Mouse (Mus musculus) neural tube, embryonic 11.5 days (tissue): ENCODE data around the gene Nrgn. TPM values are rescaled to one million over a fixed set of nuclear protein-coding genes. Genes with fewer than 3 reads are reported as not detected.

Source experiments
- ATAC-seq: fragments of 200-750 bp; cut with Nextera tagmentation; 2 replicates; pipeline ENCODE4 v1.8.0; 2017; ENCODE audit warnings: moderate number of reproducible peaks, mild to moderate bottlenecking, moderate TSS enrichment, moderate library complexity; ENCODE audit not compliant: insufficient read depth, low FRiP score, low TSS enrichment
- DNase-seq: peaks from one replicate; pipeline ENCODE4 v3.0.0-alpha.2; 2015; ENCODE audit warnings: low spot score
- H3K27ac ChIP-seq: fragments of 300-500 bp; sonication (generic); 2 replicates; pipeline ENCODE4 v1.5.1; 2014; ENCODE audit warnings: low read depth, mild to moderate bottlenecking, low read length
- H3K27me3 ChIP-seq: fragments of 300-500 bp; sonication (generic); 2 replicates; pipeline ENCODE4 v1.6.1; 2014; ENCODE audit warnings: mild to moderate bottlenecking, low read length, mixed read lengths; ENCODE audit not compliant: control insufficient read depth, insufficient read depth
- H3K36me3 ChIP-seq: fragments of 300-500 bp; sonication (generic); 2 replicates; pipeline ENCODE4 v1.6.1; 2014; ENCODE audit warnings: mild to moderate bottlenecking, low read length, moderate library complexity, mixed read lengths; ENCODE audit not compliant: control insufficient read depth, insufficient read depth
- H3K4me1 ChIP-seq: fragments of 300-500 bp; sonication (generic); 2 replicates; pipeline ENCODE4 v1.6.1; 2014; ENCODE audit warnings: low read length, mixed read lengths; ENCODE audit not compliant: control insufficient read depth, insufficient read depth
- H3K4me2 ChIP-seq: fragments of 300-500 bp; sonication (generic); 2 replicates; pipeline ENCODE4 v1.6.1; 2014; ENCODE audit warnings: low read depth, mild to moderate bottlenecking, moderate library complexity
- H3K4me3 ChIP-seq: fragments of 300-500 bp; sonication (generic); 2 replicates; pipeline ENCODE4 v1.5.1; 2014; ENCODE audit warnings: low read depth, low read length
- H3K9ac ChIP-seq: fragments of 300-500 bp; sonication (generic); 2 replicates; pipeline ENCODE4 v1.6.1; 2014; ENCODE audit warnings: mild to moderate bottlenecking, low read length
- H3K9me3 ChIP-seq: fragments of 300-500 bp; sonication (generic); 2 replicates; pipeline ENCODE4 v1.6.1; 2016; ENCODE audit warnings: low read length; ENCODE audit not compliant: control insufficient read depth
- WGBS: fragments of 180-500 bp; shearing (Covaris S2); extraction: QIAGEN DNeasy Blood & Tissue Kit; methylation state at CpG from one replicate; pipeline ENCODE4 v1.1.7; 2014; 5-methylcytosine and 5-hydroxymethylcytosine counted together
- polyA plus RNA-seq: library from polyadenylated mRNA; unstranded; fragments of >200 nt; fragmentation: Nextera tagmentation; extraction: Ambion mirVana; gene quantifications from 2 replicates; pipeline ENCODE4 v1.2.1, GENCODE M21; 2014

The Nrgn gene
- polyA plus RNA-seq, result 2.3 and 2.5 TPM in 2 replicates

DNA sequence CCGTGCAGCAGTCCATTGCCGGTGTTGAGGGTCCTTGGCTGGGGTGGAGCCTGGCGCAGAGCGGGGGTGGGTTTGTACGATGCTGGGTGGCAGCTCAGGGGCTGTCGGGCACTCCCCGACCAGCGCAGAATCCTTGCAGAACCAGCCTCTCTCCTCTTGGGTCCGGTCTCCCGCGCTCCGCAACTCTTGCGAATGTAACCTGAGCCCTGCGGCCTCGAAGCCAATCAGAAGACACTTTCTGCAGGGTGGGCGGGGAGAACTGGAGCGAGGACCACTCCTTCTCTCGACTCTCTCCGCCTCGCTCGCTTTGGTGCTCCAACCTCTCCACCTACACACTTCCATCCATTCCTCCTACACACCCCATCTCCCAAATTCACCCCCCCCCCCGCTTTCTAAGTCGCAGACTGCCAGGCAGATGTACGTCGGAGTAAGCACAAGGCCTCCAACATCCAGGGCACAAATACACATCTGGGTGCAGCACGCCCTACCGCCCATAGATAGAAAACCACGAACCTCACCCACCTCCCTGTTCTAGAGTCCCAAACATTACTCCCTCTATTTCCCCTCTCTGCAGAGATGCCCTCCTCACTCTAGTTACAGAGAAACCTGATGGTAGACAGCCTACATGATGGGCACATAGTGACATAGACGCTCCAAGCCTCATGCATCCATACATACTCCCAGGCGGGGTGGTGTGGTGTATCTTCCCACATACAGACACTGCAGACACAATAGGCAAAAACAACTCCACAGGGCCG lies at the start of gene Nrgn:
Nrgn (minus strand) TSS at position 369 of the 758 bp plus-strand sequence.
- peak; percentile 93 for ATAC-seq
- peak; percentile 87 for DNase-seq
- peak within 1 kb of the TSS; percentile 36 for H3K4me3 ChIP-seq
- peak within 1 kb of the TSS; percentile 18; the same call in 1 of the 2 replicates for H3K9ac ChIP-seq
- no peaks in the 10 kb centered on the region for H3K9me3 ChIP-seq
- H3K36me3 ChIP-seq, result no peaks in the 10 kb centered on the region
- 7% methylated on average over 31 of the region's 31 CpGs for WGBS
- peak within 1 kb of the TSS; percentile 73 for H3K4me2 ChIP-seq
- 0 out of 2 replicates have a peak, but pooled peaks cover 6% of the 10 kb centered on the region for H3K4me1 ChIP-seq
- H3K27me3 ChIP-seq, result peaks cover 45% of the 10 kb centered on the region
- H3K27ac ChIP-seq, result no peak within 1 kb of the TSS

- ATAC-seq (no peak), DNase-seq (no peak)
- no peak overlapping the region for H3K27ac ChIP-seq
- H3K4me3 ChIP-seq, result no peak overlapping the region
- H3K27me3 ChIP-seq, result no peaks in the 10 kb centered on the region
- H3K9me3 ChIP-seq, result no peaks in the 10 kb centered on the region
- H3K36me3 ChIP-seq, result no peaks in the 10 kb centered on the region
- 87% methylated on average over 2 of the region's 2 CpGs for WGBS
- H3K4me2 ChIP-seq, result no peak overlapping the region
- no peak overlapping the region for H3K9ac ChIP-seq
- no peaks in the 10 kb centered on the region for H3K4me1 ChIP-seq
These were observed 48.0 kb upstream of the Nrgn start for GRCm38 (mm10) chr9:37600538-37601205.

DNA sequence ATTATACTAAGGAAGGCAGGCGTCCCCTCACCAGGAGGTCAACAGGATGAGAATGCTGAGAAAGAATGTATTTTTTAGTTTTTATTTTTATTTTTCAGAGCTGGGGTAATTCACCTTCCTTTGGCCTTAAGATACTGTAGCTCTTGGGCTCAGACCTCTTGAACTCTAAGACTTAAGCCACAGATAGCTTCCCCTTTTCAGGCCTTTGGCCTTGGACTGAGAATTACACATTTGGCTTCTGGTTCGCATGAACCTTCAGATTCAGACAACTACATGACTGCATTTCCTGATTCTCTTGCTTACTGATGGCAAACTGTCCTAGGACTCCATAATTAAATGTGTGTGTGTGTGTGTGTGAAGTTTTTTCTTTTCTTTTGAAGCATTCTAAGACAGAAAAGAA lies 45.9 kb upstream of the Nrgn start:
- ATAC-seq (no peak), DNase-seq (no peak)
- Histone ChIP-seq H3K4me1 (no peaks in the 10 kb centered on the region), H3K36me3 (no peaks in the 10 kb centered on the region), H3K9ac (no peak overlapping the region), H3K4me3 (no peak overlapping the region), H3K4me2 (no peak overlapping the region), H3K27me3 (no peaks in the 10 kb centered on the region), H3K9me3 (no peaks in the 10 kb centered on the region), H3K27ac (no peak overlapping the region)
- 87% methylated on average over 2 of the region's 2 CpGs for WGBS

GRCm38 (mm10) chr9:37595570-37595969 lies 42.9 kb upstream of the Nrgn start:
- Histone ChIP-seq H3K4me1 (no peaks in the 10 kb centered on the region), H3K36me3 (no peaks in the 10 kb centered on the region)
- 67% methylated on average over 1 of the region's 1 CpGs for WGBS

GRCm38 (mm10) chr9:37593690-37594089 lies 41.0 kb upstream of the Nrgn start:
- ATAC-seq (no peak), DNase-seq (no peak)
- H3K27ac ChIP-seq, result no peak overlapping the region
- H3K4me2 ChIP-seq, result no peak overlapping the region
- no peaks in the 10 kb centered on the region for H3K36me3 ChIP-seq
- no peaks in the 10 kb centered on the region for H3K9me3 ChIP-seq
- no peak overlapping the region for H3K9ac ChIP-seq
- no peaks in the 10 kb centered on the region for H3K4me1 ChIP-seq
- no peak overlapping the region for H3K4me3 ChIP-seq
- H3K27me3 ChIP-seq, result no peaks in the 10 kb centered on the region
- WGBS, result 91% methylated on average over 3 of the region's 3 CpGs

More at GRCm38 (mm10) chr9:37595570-37595969, 42.9 kb upstream of the Nrgn start:
- Histone ChIP-seq H3K4me3 (no peak overlapping the region), H3K27ac (no peak overlapping the region), H3K9ac (no peak overlapping the region), H3K4me2 (no peak overlapping the region), H3K9me3 (no peaks in the 10 kb centered on the region), H3K27me3 (no peaks in the 10 kb centered on the region)
- DNase-seq, result no peak
- ATAC-seq, result no peak

DNA sequence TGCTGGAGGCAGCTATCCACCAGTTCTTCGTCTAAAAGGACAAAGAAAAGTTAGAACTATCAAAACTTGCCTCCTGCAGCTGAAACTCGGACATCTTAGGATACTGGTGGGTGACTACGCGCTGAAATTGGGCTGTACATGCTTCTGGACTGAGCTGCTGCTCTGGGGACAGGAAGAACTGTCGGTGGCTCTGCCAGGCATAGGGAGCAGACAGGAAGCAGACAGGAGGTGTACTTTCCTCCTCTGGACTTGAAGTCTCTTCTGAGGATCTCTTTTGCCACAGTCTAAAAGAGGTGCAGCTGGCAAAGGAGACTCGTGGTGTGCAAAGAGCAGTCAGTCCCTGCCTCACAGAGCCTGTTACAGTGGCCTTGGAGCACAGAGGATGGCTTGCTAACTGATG lies 39.9 kb upstream of the Nrgn start:
- H3K4me3 ChIP-seq, result no peak overlapping the region
- H3K9ac ChIP-seq, result no peak overlapping the region
- no peaks in the 10 kb centered on the region for H3K36me3 ChIP-seq
- no peaks in the 10 kb centered on the region for H3K9me3 ChIP-seq
- no peak overlapping the region for H3K4me2 ChIP-seq
- no peak overlapping the region for H3K27ac ChIP-seq
- ATAC-seq (no peak), DNase-seq (no peak)
- H3K27me3 ChIP-seq, result no peaks in the 10 kb centered on the region
- no peaks in the 10 kb centered on the region for H3K4me1 ChIP-seq
- 64% methylated on average over 6 of the region's 6 CpGs for WGBS

DNA sequence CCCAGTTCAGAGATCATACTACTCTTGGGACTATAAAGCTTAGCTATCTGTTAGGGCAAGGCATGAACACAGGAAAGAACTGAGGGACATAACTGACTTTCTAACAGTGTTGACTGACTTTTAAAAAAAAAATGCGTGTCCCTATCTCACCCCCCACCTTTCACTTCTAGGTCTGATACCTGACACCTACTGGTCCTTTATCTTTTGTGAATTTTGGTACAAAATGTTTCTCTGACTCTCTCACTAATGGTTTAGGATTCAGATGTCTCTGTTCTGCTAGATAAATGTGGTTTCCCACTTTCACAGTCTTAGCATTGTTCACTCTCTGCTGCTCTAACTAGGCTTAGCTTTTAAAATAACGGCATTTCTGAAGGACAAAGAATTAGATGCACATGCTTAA lies 39.3 kb upstream of the Nrgn start:
- no peak for ATAC-seq
- H3K4me1 ChIP-seq, result no peaks in the 10 kb centered on the region
- 85% methylated on average over 2 of the region's 2 CpGs for WGBS

DNA sequence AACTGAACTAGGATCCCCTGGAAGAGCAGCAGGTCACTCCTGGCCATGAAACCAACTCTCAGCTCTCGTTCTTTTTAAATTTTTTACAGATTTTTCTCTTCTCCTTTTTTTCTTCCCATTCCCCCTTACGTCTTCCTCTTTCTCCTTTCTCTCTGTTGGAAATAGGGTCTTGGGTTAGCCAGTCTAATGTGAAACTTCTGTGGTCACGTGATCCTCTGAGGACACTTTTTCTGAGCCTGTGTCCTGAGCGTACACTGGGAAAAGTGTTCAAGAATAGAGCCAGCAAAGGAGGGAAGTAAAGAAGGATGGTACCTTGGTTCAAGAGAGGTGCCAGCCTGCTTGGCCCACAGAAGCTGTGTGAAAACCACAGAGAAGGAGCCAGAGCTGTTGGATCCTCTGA lies 37.7 kb upstream of the Nrgn start:
- Histone ChIP-seq H3K9ac (no peak overlapping the region), H3K27ac (no peak overlapping the region), H3K27me3 (no peaks in the 10 kb centered on the region), H3K9me3 (no peaks in the 10 kb centered on the region), H3K4me2 (no peak overlapping the region), H3K36me3 (no peaks in the 10 kb centered on the region), H3K4me1 (no peaks in the 10 kb centered on the region), H3K4me3 (no peak overlapping the region)
- DNase-seq, result no peak
- WGBS, result 91% methylated on average over 4 of the region's 4 CpGs
- ATAC-seq, result no peak

More for the DNA sequence above, 39.3 kb upstream of the Nrgn start:
- H3K27ac ChIP-seq, result no peak overlapping the region
- DNase-seq, result no peak
- no peaks in the 10 kb centered on the region for H3K9me3 ChIP-seq
- no peaks in the 10 kb centered on the region for H3K27me3 ChIP-seq
- H3K4me2 ChIP-seq, result no peak overlapping the region
- no peak overlapping the region for H3K4me3 ChIP-seq
- H3K9ac ChIP-seq, result no peak overlapping the region
- H3K36me3 ChIP-seq, result no peaks in the 10 kb centered on the region

DNA sequence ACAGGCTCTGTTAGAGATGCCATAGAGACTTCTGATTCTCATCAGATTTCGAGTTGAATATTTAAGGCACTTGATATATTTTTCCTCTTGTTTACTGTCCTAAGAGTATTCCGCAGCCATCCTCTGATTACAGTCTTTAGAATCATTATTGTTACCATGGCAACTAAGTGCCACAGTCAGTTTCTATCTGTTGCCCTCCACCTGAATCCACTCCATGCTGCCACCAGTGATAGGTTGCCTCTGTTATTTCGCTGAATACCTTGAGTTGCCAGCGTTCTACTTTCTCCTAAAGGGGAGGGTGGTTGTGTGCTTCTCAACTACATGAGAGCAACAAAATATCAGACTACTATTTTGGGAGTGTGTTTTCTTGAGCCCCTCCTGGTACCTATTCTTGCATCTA lies 34.0 kb upstream of the Nrgn start:
- Histone ChIP-seq H3K4me2 (no peak overlapping the region), H3K4me1 (no peaks in the 10 kb centered on the region), H3K4me3 (no peak overlapping the region), H3K9me3 (no peaks in the 10 kb centered on the region), H3K27me3 (no peaks in the 10 kb centered on the region), H3K9ac (no peak overlapping the region), H3K36me3 (no peaks in the 10 kb centered on the region), H3K27ac (no peak overlapping the region)
- WGBS, result 81% methylated on average over 4 of the region's 4 CpGs
- ATAC-seq, result no peak
- DNase-seq, result no peak
